ENCODE assay signal across 7 mouse cellular contexts in genomic region chr13:21363719-21364118, GRCm38 (mm10). TPM values are rescaled to one million over a fixed set of nuclear protein-coding genes. Genes with fewer than 3 reads are reported as not detected.
DNase-seq lines count a peak whose midpoint lies in the region; ATAC-seq lines count a peak whose summit lies in the region.

No protein-coding gene starts in this region.

- peaks cover 7% of the 10 kb centered on the region for H3K9me3 ChIP-seq in megakaryocyte, embryonic 14.5 days
- H3K9me3 ChIP-seq in embryonic facial prominence, embryonic 11.5 days (replicated peaks; ENCODE audit: control insufficient read depth, low read length) = no peaks in the 10 kb centered on the region
- H3K9me3 ChIP-seq in hindbrain, embryonic 16.5 days (ENCODE audit: control insufficient read depth, low read length) = no peaks in the 10 kb centered on the region

- DNase-seq in embryonic facial prominence, embryonic 11.5 days (ENCODE audit: low spot score) = no peak
- peak; percentile 8 for DNase-seq in naive thymus-derived CD4-positive, alpha-beta T cell, adult 2 months (ENCODE audit: low read depth)
- DNase-seq in gastrocnemius, postnatal 36 days = no peak
- DNase-seq in B cell, adult 2 months = no peak

- no peak for ATAC-seq in megakaryocyte, adult 5-6 weeks (ENCODE audit: poor library complexity, severe bottlenecking)
- no peak for ATAC-seq in embryonic facial prominence, embryonic 11.5 days (replicated peaks; ENCODE audit: insufficient number of reproducible peaks, low FRiP score, low TSS enrichment, low read depth)
- no peak for ATAC-seq in hindbrain, embryonic 16.5 days

- peak overlapping the region; percentile 50 for H3K4me3 ChIP-seq in megakaryocyte, embryonic 14.5 days (replicated peaks)
- peak overlapping the region; percentile 57 for H3K4me3 ChIP-seq in embryonic facial prominence, embryonic 11.5 days (ENCODE audit: low read depth, low read length)
- H3K4me3 ChIP-seq in hindbrain, embryonic 16.5 days (ENCODE audit: low read length) = peak overlapping the region; percentile 94

- intact Hi-C loops in gastrocnemius, postnatal 36 days (cut with DNase I) = loop anchor here (5.0 to 10.0 kb wide), 2 partner anchors 91 to 169 kb away; partner anchors contain the start of genes Zkscan8 and Zscan26

- H3K27me3 ChIP-seq in megakaryocyte, embryonic 14.5 days (replicated peaks) = no peaks in the 10 kb centered on the region
- H3K27me3 ChIP-seq in embryonic facial prominence, embryonic 11.5 days (ENCODE audit: control insufficient read depth, insufficient read depth, low read length) = no peaks in the 10 kb centered on the region
- no peaks in the 10 kb centered on the region for H3K27me3 ChIP-seq in hindbrain, embryonic 16.5 days (replicated peaks; ENCODE audit: control insufficient read depth, insufficient read depth, low read length)

- H3K4me1 ChIP-seq in megakaryocyte, embryonic 14.5 days = peaks cover 25% of the 10 kb centered on the region
- no peaks in the 10 kb centered on the region for H3K4me1 ChIP-seq in embryonic facial prominence, embryonic 11.5 days (ENCODE audit: control insufficient read depth, insufficient read depth, low read length)
- H3K4me1 ChIP-seq in hindbrain, embryonic 16.5 days (ENCODE audit: control insufficient read depth, insufficient read depth, low read depth, low read length) = peaks cover 17% of the 10 kb centered on the region

- H3K9ac ChIP-seq in embryonic facial prominence, embryonic 11.5 days (replicated peaks; ENCODE audit: low read length) = peak overlapping the region; percentile 54
- H3K9ac ChIP-seq in hindbrain, embryonic 16.5 days (ENCODE audit: low read depth, low read length) = no peak overlapping the region; the same call in 1 of the 2 replicates

- peak overlapping the region; percentile 58 for H3K4me2 ChIP-seq in embryonic facial prominence, embryonic 11.5 days (ENCODE audit: low read depth, low read length)
- H3K4me2 ChIP-seq in hindbrain, embryonic 16.5 days (ENCODE audit: low read length) = peak overlapping the region; percentile 68

- H3K27ac ChIP-seq in embryonic facial prominence, embryonic 11.5 days (replicated peaks; ENCODE audit: low read depth, low read length) = no peak overlapping the region
- H3K27ac ChIP-seq in hindbrain, embryonic 16.5 days (ENCODE audit: low read depth, low read length) = no peak overlapping the region

- H3K36me3 ChIP-seq in megakaryocyte, embryonic 14.5 days (replicated peaks; ENCODE audit: low read length) = peaks cover 34% of the 10 kb centered on the region
- H3K36me3 ChIP-seq in embryonic facial prominence, embryonic 11.5 days (replicated peaks; ENCODE audit: control insufficient read depth, insufficient read depth, low read depth, low read length) = no peaks in the 10 kb centered on the region; the same call in 1 of the 2 replicates
- peaks cover under 1% of the 10 kb centered on the region; the same call in 1 of the 2 replicates for H3K36me3 ChIP-seq in hindbrain, embryonic 16.5 days (ENCODE audit: control insufficient read depth, insufficient read depth, low read length)

- 65% methylated on average over 12 of the region's 12 CpGs for WGBS in embryonic facial prominence, embryonic 11.5 days
- 65% methylated on average over 12 of the region's 12 CpGs for WGBS in hindbrain, embryonic 16.5 days

RNA-seq across cellular contexts. Expression of gene Zscan12, which starts 1.1 kb away (rescaled TPM):
- 1.3 TPM in 1 of 2 replicates, not detected in the other for polyA plus RNA-seq in megakaryocyte, embryonic 14.5 days (2012; ENCODE audit: insufficient read depth, low replicate concordance)
- total RNA-seq in megakaryocyte, adult 5-6 weeks (2015) = 4.4 and 4.7 TPM in 2 replicates
- 5.6 and 8.3 TPM in 2 replicates for total RNA-seq in megakaryocyte, adult 5-6 weeks (2017)
- polyA plus RNA-seq in embryonic facial prominence, embryonic 11.5 days (2014; fragmentation: Nextera tagmentation; extraction: Ambion mirVana) = 20.5 and 21.5 TPM in 2 replicates
- polyA plus RNA-seq in hindbrain, embryonic 16.5 days (2015; fragmentation: Nextera tagmentation; extraction: Ambion mirVana) = 10.1 and 12.0 TPM in 2 replicates
- total RNA-seq in gastrocnemius, postnatal 36 days (2021) = 1 to 10 TPM; 4.7 to 6.7 TPM

RNA-seq across cellular contexts. Expression of gene Olfr1367, which starts 17.0 kb away (rescaled TPM):
- not detected in 2 replicates for polyA plus RNA-seq in megakaryocyte, embryonic 14.5 days (2012; ENCODE audit: insufficient read depth, low replicate concordance)
- total RNA-seq in megakaryocyte, adult 5-6 weeks (2015) = not detected in 2 replicates
- total RNA-seq in megakaryocyte, adult 5-6 weeks (2017) = not detected in 2 replicates
- polyA plus RNA-seq in embryonic facial prominence, embryonic 11.5 days (2014; fragmentation: Nextera tagmentation; extraction: Ambion mirVana) = not detected in 2 replicates
- not detected in 2 replicates for polyA plus RNA-seq in hindbrain, embryonic 16.5 days (2015; fragmentation: Nextera tagmentation; extraction: Ambion mirVana)
- total RNA-seq in gastrocnemius, postnatal 36 days (2021) = not detected

RNA-seq across cellular contexts. Expression of gene Zkscan3, which starts 38.8 kb away (rescaled TPM):
- polyA plus RNA-seq in megakaryocyte, embryonic 14.5 days (2012; ENCODE audit: insufficient read depth, low replicate concordance) = 4.5 TPM in 1 of 2 replicates, not detected in the other
- total RNA-seq in megakaryocyte, adult 5-6 weeks (2015) = 33.5 and 36.6 TPM in 2 replicates
- 26.8 and 29.7 TPM in 2 replicates for total RNA-seq in megakaryocyte, adult 5-6 weeks (2017)
- 84.9 and 89.5 TPM in 2 replicates for polyA plus RNA-seq in embryonic facial prominence, embryonic 11.5 days (2014; fragmentation: Nextera tagmentation; extraction: Ambion mirVana)
- 60.5 and 63.0 TPM in 2 replicates for polyA plus RNA-seq in hindbrain, embryonic 16.5 days (2015; fragmentation: Nextera tagmentation; extraction: Ambion mirVana)
- 10 to 100 TPM; 14.7 to 14.9 TPM for total RNA-seq in gastrocnemius, postnatal 36 days (2021)

RNA-seq across cellular contexts. Expression of gene Gpx6, which starts 51.8 kb away (rescaled TPM):
- polyA plus RNA-seq in megakaryocyte, embryonic 14.5 days (2012; ENCODE audit: insufficient read depth, low replicate concordance) = not detected in 2 replicates
- total RNA-seq in megakaryocyte, adult 5-6 weeks (2015) = not detected in 2 replicates
- not detected in 2 replicates for total RNA-seq in megakaryocyte, adult 5-6 weeks (2017)
- 0.41 and 0.67 TPM in 2 replicates for polyA plus RNA-seq in embryonic facial prominence, embryonic 11.5 days (2014; fragmentation: Nextera tagmentation; extraction: Ambion mirVana)
- 0.26 and 0.64 TPM in 2 replicates for polyA plus RNA-seq in hindbrain, embryonic 16.5 days (2015; fragmentation: Nextera tagmentation; extraction: Ambion mirVana)
- total RNA-seq in gastrocnemius, postnatal 36 days (2021) = not detected

Comparison
In these comparisons a context has a peak if more than half of its experiments do, and no peak if none do; other contexts are left out.
1. RNA of gene Zkscan3, which starts 38.8 kb away (polyA plus RNA-seq): 84.9 to 89.5 TPM in embryonic facial prominence, embryonic 11.5 days and 60.5 to 63.0 TPM in hindbrain, embryonic 16.5 days; 4.5 TPM in megakaryocyte, embryonic 14.5 days; every median in the first group is over 10 times any median in the second.
2. Peak in every context shown above with its lines, with median percentiles within 50 percentile points of each other: H3K4me3 ChIP-seq.